Mouse (Mus musculus): ENCODE data around the gene C2cd2l. TPM values are rescaled to one million over a fixed set of nuclear protein-coding genes. Genes with fewer than 3 reads are reported as not detected.
A peak's percentile ranks its signal among the peaks of the same experiment; 100 is the strongest.

The C2cd2l gene
- polyA plus RNA-seq, 1 experiment from 2014 or later = 11.6 TPM

DNA sequence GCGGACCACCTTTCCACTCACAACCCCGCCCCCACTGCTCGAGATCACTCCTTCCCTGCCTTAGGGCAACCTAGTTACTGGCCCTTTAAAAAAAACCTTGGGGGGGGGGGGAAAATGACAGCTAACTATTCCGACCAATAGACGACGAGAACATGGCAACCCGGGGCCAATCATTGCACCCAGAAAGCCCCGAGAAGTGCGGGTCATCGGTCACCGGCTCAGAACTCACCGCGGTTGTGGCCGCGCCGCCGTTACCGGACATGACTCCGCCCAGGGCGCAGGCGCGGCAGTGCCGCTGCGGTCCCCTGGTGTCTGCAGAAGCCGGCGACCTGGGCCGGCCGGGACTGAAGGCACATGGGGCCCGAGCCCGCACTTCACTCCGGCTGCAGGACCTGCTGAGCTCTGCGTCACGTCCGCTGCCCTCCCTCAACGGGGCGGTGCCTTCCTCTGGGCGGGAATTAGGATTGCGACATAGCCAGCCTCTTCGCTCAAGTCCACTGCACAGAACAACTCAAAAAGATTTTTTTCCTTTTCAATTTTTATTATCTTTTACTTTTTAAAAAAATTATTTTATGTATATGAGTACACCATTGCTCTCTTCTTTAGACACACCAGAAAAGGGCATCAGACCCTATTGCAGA lies 23.8 kb upstream of the C2cd2l start, which contains the start of gene Hmbs:
Gene Hmbs (minus strand): TSS at position 448 of the 641 bp plus-strand sequence.
- Histone ChIP-seq H3K27ac (peak within 1 kb of the TSS; percentile 89), H3K36me3 (ENCODE audit: insufficient read depth, low read length) (peaks cover 14% of the 10 kb centered on the region), H3K4me1 (replicated peaks; ENCODE audit: insufficient read depth, low read length) (peaks cover 5% of the 10 kb centered on the region; the same call in 1 of the 2 replicates), H3K9ac (ENCODE audit: low read depth, low read length) (peak within 1 kb of the TSS; percentile 63), H3K4me3 (replicated peaks; ENCODE audit: low read depth, low read length) (peak within 1 kb of the TSS; percentile 60), H3K9me3 (replicated peaks; ENCODE audit: low read length) (no peaks in the 10 kb centered on the region), H3K4me2 (ENCODE audit: low read length) (peak within 1 kb of the TSS; percentile 68), H3K27me3 (ENCODE audit: insufficient read depth, low read length) (no peaks in the 10 kb centered on the region)
- DNase-seq (ENCODE audit: low spot score) = peak; percentile 96
- peak; percentile 92 for ATAC-seq (replicated peaks; ENCODE audit: low FRiP score, low read depth)
- no peak for TF ChIP-seq CTCF (IDR thresholded peaks at IDR 0.05; ENCODE audit: low read depth)
- WGBS = under 1% methylated on average over 39 of the region's 39 CpGs

DNA sequence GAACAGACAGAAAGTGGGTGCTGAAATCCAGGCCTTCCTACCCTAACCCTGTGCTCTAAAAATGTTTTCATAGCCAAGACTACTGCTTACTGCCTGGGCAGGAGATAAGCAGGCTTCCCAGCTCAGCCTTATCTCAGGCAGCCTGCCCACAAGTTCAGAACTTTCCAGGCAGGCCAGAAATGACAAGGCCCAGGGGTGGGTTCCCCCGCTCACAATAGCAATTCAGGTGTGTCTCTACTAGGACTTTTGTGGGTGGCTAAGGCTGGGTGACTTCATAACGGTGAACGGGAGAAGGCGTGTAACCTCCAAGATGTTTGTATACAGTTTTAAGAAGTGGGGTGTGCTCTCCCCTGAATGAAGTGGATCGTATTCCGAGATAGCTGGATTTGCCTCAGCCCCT lies 23.2 kb upstream of the C2cd2l start:
- ATAC-seq (replicated peaks; ENCODE audit: low FRiP score, low read depth) = no peak
- H3K9ac ChIP-seq (ENCODE audit: low read depth, low read length) = peak overlapping the region; percentile 63
- 3% methylated on average over 6 of the region's 6 CpGs for WGBS
- peak overlapping the region; percentile 60 for H3K4me3 ChIP-seq (replicated peaks; ENCODE audit: low read depth, low read length)
- H3K9me3 ChIP-seq (replicated peaks; ENCODE audit: low read length) = no peaks in the 10 kb centered on the region
- peaks cover 10% of the 10 kb centered on the region for H3K36me3 ChIP-seq (ENCODE audit: insufficient read depth, low read length)
- H3K27me3 ChIP-seq (ENCODE audit: insufficient read depth, low read length) = no peaks in the 10 kb centered on the region
- peak overlapping the region; percentile 89; the same call in 1 of the 2 replicates for H3K27ac ChIP-seq
- DNase-seq (ENCODE audit: low spot score) = no peak
- H3K4me2 ChIP-seq (ENCODE audit: low read length) = peak overlapping the region; percentile 68
- TF ChIP-seq CTCF (IDR thresholded peaks at IDR 0.05; ENCODE audit: low read depth) = no peak
- H3K4me1 ChIP-seq (replicated peaks; ENCODE audit: insufficient read depth, low read length) = peaks cover 5% of the 10 kb centered on the region; the same call in 1 of the 2 replicates

DNA sequence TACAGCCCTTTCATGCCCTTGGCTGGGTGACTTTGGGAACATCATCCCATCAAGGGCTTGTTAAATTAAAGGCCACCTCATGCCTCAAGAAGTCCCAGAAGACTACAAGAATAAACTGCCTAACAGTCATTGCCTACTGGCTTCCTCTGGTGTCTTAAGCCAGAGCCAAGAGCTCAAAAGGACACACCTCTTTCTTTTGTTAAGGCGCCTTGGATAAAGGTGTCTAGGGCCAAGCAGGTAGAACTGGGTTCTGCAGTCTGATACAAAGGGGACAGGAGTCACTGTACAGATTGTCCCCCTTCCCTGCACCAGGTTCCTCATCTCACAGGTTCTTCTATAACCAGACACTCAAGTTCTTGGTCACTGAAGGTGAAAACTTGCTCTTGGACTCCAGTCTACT lies 22.5 kb upstream of the C2cd2l start:
- Histone ChIP-seq H3K4me1 (replicated peaks; ENCODE audit: insufficient read depth, low read length) (peaks cover 5% of the 10 kb centered on the region; the same call in 1 of the 2 replicates), H3K4me3 (replicated peaks; ENCODE audit: low read depth, low read length) (no peak overlapping the region), H3K27ac (no peak overlapping the region), H3K36me3 (ENCODE audit: insufficient read depth, low read length) (peaks cover 6% of the 10 kb centered on the region; the same call in 1 of the 2 replicates), H3K9ac (ENCODE audit: low read depth, low read length) (0 out of 2 replicates have a peak overlapping the region, but pooled peaks have one; percentile 63), H3K27me3 (ENCODE audit: insufficient read depth, low read length) (no peaks in the 10 kb centered on the region), H3K9me3 (replicated peaks; ENCODE audit: low read length) (no peaks in the 10 kb centered on the region), H3K4me2 (ENCODE audit: low read length) (peak overlapping the region; percentile 68; the same call in 1 of the 2 replicates)
- WGBS = 78% methylated on average over 1 of the region's 1 CpGs
- DNase-seq (ENCODE audit: low spot score) = no peak
- no peak for ATAC-seq (replicated peaks; ENCODE audit: low FRiP score, low read depth)
- TF ChIP-seq CTCF (IDR thresholded peaks at IDR 0.05; ENCODE audit: low read depth) = no peak

DNA sequence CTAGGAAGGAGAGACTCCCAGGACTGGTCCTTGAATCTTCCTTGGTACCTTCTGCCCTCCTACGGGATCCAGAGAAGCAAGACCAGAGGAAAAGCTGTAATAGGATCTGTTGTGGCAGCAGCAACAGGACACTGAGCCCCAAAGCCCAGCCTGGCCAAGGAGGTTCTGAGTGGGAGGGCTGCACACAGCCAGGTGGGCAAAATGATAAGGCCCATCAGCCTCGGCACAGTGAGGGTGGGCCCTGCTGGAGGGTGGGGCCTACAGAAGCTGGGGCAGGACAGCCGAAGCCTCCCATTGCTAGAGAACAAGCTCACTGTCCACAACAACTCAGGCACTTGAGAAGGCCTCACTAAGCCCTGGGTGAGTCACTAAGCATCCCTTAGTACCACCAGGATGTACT lies 22.1 kb upstream of the C2cd2l start:
- DNase-seq (ENCODE audit: low spot score) = no peak
- no peak for ATAC-seq (replicated peaks; ENCODE audit: low FRiP score, low read depth)
- WGBS = 44% methylated on average over 3 of the region's 3 CpGs
- H3K9me3 ChIP-seq (replicated peaks; ENCODE audit: low read length) = no peaks in the 10 kb centered on the region
- H3K27ac ChIP-seq = no peak overlapping the region
- no peak overlapping the region for H3K4me2 ChIP-seq (ENCODE audit: low read length)
- H3K4me1 ChIP-seq (replicated peaks; ENCODE audit: insufficient read depth, low read length) = peaks cover 6% of the 10 kb centered on the region; the same call in 1 of the 2 replicates
- no peak overlapping the region for H3K9ac ChIP-seq (ENCODE audit: low read depth, low read length)
- no peak for TF ChIP-seq CTCF (IDR thresholded peaks at IDR 0.05; ENCODE audit: low read depth)
- no peaks in the 10 kb centered on the region for H3K27me3 ChIP-seq (ENCODE audit: insufficient read depth, low read length)
- H3K4me3 ChIP-seq (replicated peaks; ENCODE audit: low read depth, low read length) = no peak overlapping the region
- peaks cover 7% of the 10 kb centered on the region; the same call in 1 of the 2 replicates for H3K36me3 ChIP-seq (ENCODE audit: insufficient read depth, low read length)

DNA sequence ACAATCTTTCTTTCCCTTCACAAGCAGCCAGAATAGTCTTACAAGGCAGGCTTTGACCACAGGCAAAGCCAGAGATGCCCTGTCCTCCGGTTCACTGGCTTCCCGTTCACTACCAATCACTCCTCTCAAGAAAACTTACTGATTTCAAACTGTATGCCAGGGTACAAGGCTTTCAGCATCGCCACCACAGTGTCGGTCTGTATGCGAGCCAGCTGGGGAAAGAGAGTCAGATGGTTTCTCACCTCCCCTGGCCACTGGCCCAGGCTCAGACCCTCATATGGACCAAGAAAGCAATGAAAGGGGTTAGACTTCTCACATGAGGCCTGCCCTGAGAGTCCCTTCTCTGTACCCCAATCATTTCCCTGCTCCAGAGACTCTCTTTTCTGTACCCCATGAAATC lies 21.4 kb upstream of the C2cd2l start:
- H3K9ac ChIP-seq (ENCODE audit: low read depth, low read length) = 0 out of 2 replicates have a peak overlapping the region, but pooled peaks have one; percentile 1
- ATAC-seq (replicated peaks; ENCODE audit: low FRiP score, low read depth) = no peak
- no peak overlapping the region for H3K4me3 ChIP-seq (replicated peaks; ENCODE audit: low read depth, low read length)
- H3K36me3 ChIP-seq (ENCODE audit: insufficient read depth, low read length) = peaks cover 7% of the 10 kb centered on the region; the same call in 1 of the 2 replicates
- H3K4me1 ChIP-seq (replicated peaks; ENCODE audit: insufficient read depth, low read length) = peaks cover 11% of the 10 kb centered on the region; the same call in 1 of the 2 replicates
- H3K4me2 ChIP-seq (ENCODE audit: low read length) = no peak overlapping the region
- H3K27ac ChIP-seq = no peak overlapping the region
- H3K9me3 ChIP-seq (replicated peaks; ENCODE audit: low read length) = no peaks in the 10 kb centered on the region
- no peak for DNase-seq (ENCODE audit: low spot score)
- TF ChIP-seq CTCF (IDR thresholded peaks at IDR 0.05; ENCODE audit: low read depth) = no peak
- 91% methylated on average over 5 of the region's 5 CpGs for WGBS
- H3K27me3 ChIP-seq (ENCODE audit: insufficient read depth, low read length) = no peaks in the 10 kb centered on the region

DNA sequence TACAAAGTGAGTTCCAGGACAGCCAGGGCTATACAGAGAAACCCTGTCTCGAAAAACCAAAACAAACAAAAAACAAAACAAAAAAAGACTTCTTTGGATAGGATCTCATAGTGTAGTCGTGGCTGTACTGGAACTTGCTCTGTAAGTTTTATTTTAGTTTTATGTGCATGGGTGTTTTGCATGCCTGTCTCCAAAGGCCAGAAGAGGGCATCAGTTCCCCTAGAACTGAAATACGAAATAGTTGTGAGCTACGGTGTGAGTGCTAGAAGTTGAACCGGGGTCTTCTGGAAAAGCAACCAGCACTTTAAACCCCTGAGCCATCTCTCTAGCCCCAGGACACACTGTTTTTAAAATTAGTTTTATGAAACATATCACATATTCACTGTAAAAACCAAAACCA lies 18.5 kb upstream of the C2cd2l start:
- Histone ChIP-seq H3K36me3 (ENCODE audit: insufficient read depth, low read length) (peaks cover 7% of the 10 kb centered on the region; the same call in 1 of the 2 replicates), H3K27ac (no peak overlapping the region), H3K9ac (ENCODE audit: low read depth, low read length) (no peak overlapping the region), H3K4me2 (ENCODE audit: low read length) (no peak overlapping the region), H3K27me3 (ENCODE audit: insufficient read depth, low read length) (no peaks in the 10 kb centered on the region), H3K9me3 (replicated peaks; ENCODE audit: low read length) (no peaks in the 10 kb centered on the region), H3K4me1 (replicated peaks; ENCODE audit: insufficient read depth, low read length) (peaks cover 11% of the 10 kb centered on the region; the same call in 1 of the 2 replicates), H3K4me3 (replicated peaks; ENCODE audit: low read depth, low read length) (no peak overlapping the region)
- TF ChIP-seq CTCF (IDR thresholded peaks at IDR 0.05; ENCODE audit: low read depth) = peak; percentile 24; the same call in 1 of the 2 replicates
- DNase-seq (ENCODE audit: low spot score) (no peak), ATAC-seq (replicated peaks; ENCODE audit: low FRiP score, low read depth) (no peak)
- WGBS = 70% methylated on average over 5 of the region's 5 CpGs

Measured in kidney, postnatal 0 days (tissue).